Mouse (Mus musculus): ENCODE measurements around the gene Vps13d. TPM values are rescaled to one million over a fixed set of nuclear protein-coding genes. Genes with fewer than 3 reads are reported as not detected.
A peak's percentile ranks its signal among the peaks of the same experiment; 100 is the strongest.
"Not testable (repeated sequence)": the region's sequence is repeated elsewhere in the genome, so short reads cannot be mapped to it uniquely, and the experiment has no call there.

Gene Vps13d
- polyA plus RNA-seq, 1 experiment from 2014 or later = 8.7 TPM

GRCm38 (mm10) chr4:145165542-145165941 is 29.3 kb downstream of the Vps13d start:
- not testable (repeated sequence) for H3K4me3 ChIP-seq; H3K4me1 ChIP-seq; DNase-seq (ENCODE audit: low spot score); H3K9me3 ChIP-seq (replicated peaks); H3K27me3 ChIP-seq (ENCODE audit: low read depth, poor library complexity, severe bottlenecking); H3K27ac ChIP-seq
- peaks cover 89% of the 10 kb centered on the region for H3K36me3 ChIP-seq
- 94% methylated on average over 3 of the region's 3 CpGs for WGBS

- Histone ChIP-seq H3K27me3 (ENCODE audit: low read depth, poor library complexity, severe bottlenecking) (no peaks in the 10 kb centered on the region), H3K27ac (no peak overlapping the region), H3K4me1 (no peaks in the 10 kb centered on the region), H3K9me3 (replicated peaks) (no peaks in the 10 kb centered on the region), H3K4me3 (no peak overlapping the region), H3K36me3 (peaks cover 82% of the 10 kb centered on the region)
- no peak for DNase-seq (ENCODE audit: low spot score)
- 97% methylated on average over 4 of the region's 4 CpGs for WGBS
These were observed 30.7 kb downstream of the Vps13d start for GRCm38 (mm10) chr4:145164111-145164510.

- peak; percentile 33 for DNase-seq (ENCODE audit: low spot score)
These were observed 33.6 kb downstream of the Vps13d start for GRCm38 (mm10) chr4:145161243-145161642.

GRCm38 (mm10) chr4:145155956-145156355 is 38.8 kb downstream of the Vps13d start:
- WGBS = 54% methylated on average over 8 of the region's 8 CpGs
- no peaks in the 10 kb centered on the region for H3K27me3 ChIP-seq (ENCODE audit: low read depth, poor library complexity, severe bottlenecking)
- peak; percentile 52 for DNase-seq (ENCODE audit: low spot score)
- no peaks in the 10 kb centered on the region for H3K4me1 ChIP-seq
- no peaks in the 10 kb centered on the region for H3K9me3 ChIP-seq (replicated peaks)
- no peak overlapping the region for H3K27ac ChIP-seq
- no peak overlapping the region for H3K4me3 ChIP-seq
- peaks cover 85% of the 10 kb centered on the region for H3K36me3 ChIP-seq

More at GRCm38 (mm10) chr4:145161243-145161642, 33.6 kb downstream of the Vps13d start:
- Histone ChIP-seq H3K27ac (no peak overlapping the region), H3K4me3 (no peak overlapping the region), H3K36me3 (peaks cover 84% of the 10 kb centered on the region), H3K9me3 (replicated peaks) (no peaks in the 10 kb centered on the region), H3K27me3 (ENCODE audit: low read depth, poor library complexity, severe bottlenecking) (no peaks in the 10 kb centered on the region), H3K4me1 (no peaks in the 10 kb centered on the region)
- 87% methylated on average over 1 of the region's 1 CpGs for WGBS

- Histone ChIP-seq H3K9me3 (replicated peaks) (no peaks in the 10 kb centered on the region), H3K36me3 (peaks cover 72% of the 10 kb centered on the region), H3K4me3 (no peak overlapping the region), H3K4me1 (peaks cover 5% of the 10 kb centered on the region; the same call in 1 of the 2 replicates), H3K27me3 (ENCODE audit: low read depth, poor library complexity, severe bottlenecking) (no peaks in the 10 kb centered on the region), H3K27ac (no peak overlapping the region)
- no peak for DNase-seq (ENCODE audit: low spot score)
- 85% methylated on average over 1 of the region's 1 CpGs for WGBS
These were observed 43.7 kb downstream of the Vps13d start for GRCm38 (mm10) chr4:145151103-145151486.

- no peak overlapping the region for H3K27ac ChIP-seq
- H3K4me3 ChIP-seq = no peak overlapping the region
- H3K4me1 ChIP-seq = peaks cover 5% of the 10 kb centered on the region; the same call in 1 of the 2 replicates
- DNase-seq (ENCODE audit: low spot score) = no peak
- WGBS = 84% methylated on average over 5 of the region's 5 CpGs
- peaks cover 67% of the 10 kb centered on the region for H3K36me3 ChIP-seq
- no peaks in the 10 kb centered on the region for H3K9me3 ChIP-seq (replicated peaks)
- no peaks in the 10 kb centered on the region for H3K27me3 ChIP-seq (ENCODE audit: low read depth, poor library complexity, severe bottlenecking)
These were observed 44.3 kb downstream of the Vps13d start for GRCm38 (mm10) chr4:145150345-145151102.

GRCm38 (mm10) chr4:145147006-145147961 is 47.5 kb downstream of the Vps13d start:
- Histone ChIP-seq H3K9me3 (replicated peaks) (no peaks in the 10 kb centered on the region), H3K4me3 (no peak overlapping the region), H3K27me3 (ENCODE audit: low read depth, poor library complexity, severe bottlenecking) (no peaks in the 10 kb centered on the region), H3K36me3 (peaks cover 65% of the 10 kb centered on the region), H3K4me1 (peaks cover 5% of the 10 kb centered on the region; the same call in 1 of the 2 replicates), H3K27ac (no peak overlapping the region)
- WGBS = 79% methylated on average over 5 of the region's 5 CpGs
- DNase-seq (ENCODE audit: low spot score) = no peak

GRCm38 (mm10) chr4:145143533-145143932 is 51.3 kb downstream of the Vps13d start:
- H3K27ac ChIP-seq = no peak overlapping the region
- H3K4me3 ChIP-seq = no peak overlapping the region
- H3K27me3 ChIP-seq (ENCODE audit: low read depth, poor library complexity, severe bottlenecking) = no peaks in the 10 kb centered on the region
- no peaks in the 10 kb centered on the region for H3K9me3 ChIP-seq (replicated peaks)
- H3K4me1 ChIP-seq = peaks cover 5% of the 10 kb centered on the region; the same call in 1 of the 2 replicates
- 94% methylated on average over 5 of the region's 5 CpGs for WGBS
- DNase-seq (ENCODE audit: low spot score) = no peak
- H3K36me3 ChIP-seq = peaks cover 67% of the 10 kb centered on the region

GRCm38 (mm10) chr4:145136705-145137104 is 58.1 kb downstream of the Vps13d start:
- H3K9me3 ChIP-seq (replicated peaks) = no peaks in the 10 kb centered on the region
- H3K27me3 ChIP-seq (ENCODE audit: low read depth, poor library complexity, severe bottlenecking) = no peaks in the 10 kb centered on the region
- no peak for DNase-seq (ENCODE audit: low spot score)
- no peak overlapping the region for H3K27ac ChIP-seq
- H3K4me1 ChIP-seq = no peaks in the 10 kb centered on the region
- H3K4me3 ChIP-seq = no peak overlapping the region
- H3K36me3 ChIP-seq = peaks cover 75% of the 10 kb centered on the region
- WGBS = 98% methylated on average over 1 of the region's 1 CpGs

GRCm38 (mm10) chr4:145135473-145135872 is 59.3 kb downstream of the Vps13d start:
- DNase-seq (ENCODE audit: low spot score) = no peak
- Histone ChIP-seq H3K36me3 (peaks cover 77% of the 10 kb centered on the region), H3K27me3 (ENCODE audit: low read depth, poor library complexity, severe bottlenecking) (no peaks in the 10 kb centered on the region), H3K9me3 (replicated peaks) (no peaks in the 10 kb centered on the region), H3K4me1 (no peaks in the 10 kb centered on the region), H3K27ac (no peak overlapping the region), H3K4me3 (no peak overlapping the region)
- 89% methylated on average over 4 of the region's 4 CpGs for WGBS

- Histone ChIP-seq H3K27me3 (ENCODE audit: low read depth, poor library complexity, severe bottlenecking) (no peaks in the 10 kb centered on the region), H3K4me3 (no peak overlapping the region), H3K9me3 (replicated peaks) (no peaks in the 10 kb centered on the region), H3K27ac (no peak overlapping the region), H3K4me1 (no peaks in the 10 kb centered on the region), H3K36me3 (peaks cover 77% of the 10 kb centered on the region)
- WGBS = 93% methylated on average over 1 of the region's 1 CpGs
- no peak for DNase-seq (ENCODE audit: low spot score)
These were observed 64.0 kb downstream of the Vps13d start for GRCm38 (mm10) chr4:145130772-145131171.

- Histone ChIP-seq H3K27me3 (ENCODE audit: low read depth, poor library complexity, severe bottlenecking) (no peaks in the 10 kb centered on the region), H3K4me3 (no peak overlapping the region), H3K27ac (no peak overlapping the region), H3K36me3 (peaks cover 71% of the 10 kb centered on the region), H3K4me1 (no peaks in the 10 kb centered on the region), H3K9me3 (replicated peaks) (no peaks in the 10 kb centered on the region)
- no peak for DNase-seq (ENCODE audit: low spot score)
These were observed 64.8 kb downstream of the Vps13d start for GRCm38 (mm10) chr4:145129956-145130548.
